Comparison of ENCODE assay signal across 8 mouse cellular contexts in genomic region chr19:8722907-8723573, GRCm38 (mm10). TPM values are rescaled to one million over a fixed set of nuclear protein-coding genes. Genes with fewer than 3 reads are reported as not detected.
DNase-seq lines count a peak whose midpoint lies in the region; ATAC-seq and TF ChIP-seq lines count a peak whose summit lies in the region.

Slc3a2 (minus strand) TSS chr19:8723369.

- TF ChIP-seq CTCF in ES-Bruce4 (IDR thresholded peaks at IDR 0.05; ENCODE audit: low read depth, low read length), result no peak
- no peak for TF ChIP-seq CTCF in liver, postnatal 0 days (IDR thresholded peaks at IDR 0.05; ENCODE audit: low read depth)

- ATAC-seq in cerebellum, adult (ENCODE audit: insufficient number of reproducible peaks, low FRiP score, low TSS enrichment), result peak; percentile 91
- peak; percentile 97 for ATAC-seq in forebrain, embryonic 13.5 days
- ATAC-seq in liver, postnatal 0 days, result peak; percentile 97
- peak; percentile 95 for ATAC-seq in neural tube, embryonic 14.5 days (ENCODE audit: low read depth)

- no peaks in the 10 kb centered on the region for H3K9me3 ChIP-seq in ES-Bruce4 (replicated peaks; ENCODE audit: control insufficient read depth, insufficient read depth, low read length, poor library complexity, severe bottlenecking)
- H3K9me3 ChIP-seq in forebrain, embryonic 13.5 days (replicated peaks), result no peaks in the 10 kb centered on the region
- H3K9me3 ChIP-seq in liver, postnatal 0 days (ENCODE audit: low read length), result no peaks in the 10 kb centered on the region
- no peaks in the 10 kb centered on the region for H3K9me3 ChIP-seq in neural tube, embryonic 14.5 days (ENCODE audit: control insufficient read depth, low read length)

- peak; percentile 42; the same call in 1 of the 2 replicates for TF ChIP-seq EP300 in ES-Bruce4 (IDR thresholded peaks at IDR 0.05; ENCODE audit: insufficient read depth, low read depth, low read length)
- peak; percentile 64; the same call in 1 of the 2 replicates for TF ChIP-seq EP300 in liver, postnatal 0 days (IDR thresholded peaks at IDR 0.05; ENCODE audit: low read depth)

- H3K4me1 ChIP-seq in ES-Bruce4 (ENCODE audit: control insufficient read depth, insufficient read depth, low read length), result no peaks in the 10 kb centered on the region
- peaks cover 41% of the 10 kb centered on the region for H3K4me1 ChIP-seq in forebrain, embryonic 13.5 days
- H3K4me1 ChIP-seq in liver, postnatal 0 days (ENCODE audit: insufficient read depth), result peaks cover 22% of the 10 kb centered on the region
- peaks cover 27% of the 10 kb centered on the region for H3K4me1 ChIP-seq in neural tube, embryonic 14.5 days (ENCODE audit: control insufficient read depth, insufficient read depth, low read length)

- H3K9ac ChIP-seq in ES-Bruce4 (ENCODE audit: low read depth, poor library complexity, severe bottlenecking), result peak within 1 kb of the TSS; percentile 100
- H3K9ac ChIP-seq in forebrain, embryonic 13.5 days, result peak within 1 kb of the TSS; percentile 93
- H3K9ac ChIP-seq in liver, postnatal 0 days (replicated peaks), result peak within 1 kb of the TSS; percentile 72
- peak within 1 kb of the TSS; percentile 90 for H3K9ac ChIP-seq in neural tube, embryonic 14.5 days (replicated peaks; ENCODE audit: low read depth, low read length)

- peak within 1 kb of the TSS; percentile 88 for H3K4me2 ChIP-seq in forebrain, embryonic 13.5 days
- peak within 1 kb of the TSS; percentile 78 for H3K4me2 ChIP-seq in liver, postnatal 0 days (ENCODE audit: low read depth, low read length)
- H3K4me2 ChIP-seq in neural tube, embryonic 14.5 days (ENCODE audit: low read depth, low read length), result peak within 1 kb of the TSS; percentile 72

- DNase-seq in heart, postnatal 10 days, result peak; percentile 97
- DNase-seq in large intestine, adult 2 months (ENCODE audit: low read depth, low spot score), result peak; percentile 95
- DNase-seq in liver, postnatal 0 days, result peak; percentile 96
- DNase-seq in testis, postnatal 10 days (ENCODE audit: low spot score), result peak; percentile 92

- TF ChIP-seq POLR2A in ES-Bruce4 (IDR thresholded peaks at IDR 0.05; ENCODE audit: insufficient read depth, low read length), result peak; percentile 70

- intact Hi-C loops in heart, postnatal 10 days (cut with DNase I), result no loop called here

- H3K27me3 ChIP-seq in ES-Bruce4 (ENCODE audit: control insufficient read depth, insufficient read depth, low read length, poor library complexity, severe bottlenecking), result no peaks in the 10 kb centered on the region
- no peaks in the 10 kb centered on the region for H3K27me3 ChIP-seq in forebrain, embryonic 13.5 days
- H3K27me3 ChIP-seq in liver, postnatal 0 days (ENCODE audit: insufficient read depth, low read length), result no peaks in the 10 kb centered on the region
- H3K27me3 ChIP-seq in neural tube, embryonic 14.5 days (ENCODE audit: control insufficient read depth, insufficient read depth, low read length), result no peaks in the 10 kb centered on the region

- H3K27ac ChIP-seq in ES-Bruce4 (ENCODE audit: insufficient read depth, low read length), result peak within 1 kb of the TSS; percentile 94
- H3K27ac ChIP-seq in forebrain, embryonic 13.5 days, result peak within 1 kb of the TSS; percentile 95
- peak within 1 kb of the TSS; percentile 97 for H3K27ac ChIP-seq in liver, postnatal 0 days (ENCODE audit: low read depth)
- H3K27ac ChIP-seq in neural tube, embryonic 14.5 days (ENCODE audit: low read depth, low read length), result peak within 1 kb of the TSS; percentile 92

- peaks cover 36% of the 10 kb centered on the region for H3K36me3 ChIP-seq in ES-Bruce4 (ENCODE audit: control insufficient read depth, insufficient read depth, low read length, poor library complexity, severe bottlenecking)
- H3K36me3 ChIP-seq in forebrain, embryonic 13.5 days (ENCODE audit: poor library complexity, severe bottlenecking), result peaks cover 28% of the 10 kb centered on the region
- H3K36me3 ChIP-seq in liver, postnatal 0 days (replicated peaks; ENCODE audit: insufficient read depth, low read length), result peaks cover 27% of the 10 kb centered on the region
- H3K36me3 ChIP-seq in neural tube, embryonic 14.5 days (ENCODE audit: control insufficient read depth, insufficient read depth, low read length), result peaks cover 21% of the 10 kb centered on the region

- peak within 1 kb of the TSS; percentile 96 for H3K4me3 ChIP-seq in ES-Bruce4 (ENCODE audit: low read depth, low read length)
- peak within 1 kb of the TSS; percentile 68 for H3K4me3 ChIP-seq in forebrain, embryonic 13.5 days
- H3K4me3 ChIP-seq in liver, postnatal 0 days (ENCODE audit: low read depth, low read length), result peak within 1 kb of the TSS; percentile 74
- peak within 1 kb of the TSS; percentile 86 for H3K4me3 ChIP-seq in neural tube, embryonic 14.5 days (ENCODE audit: low read depth, low read length)

- under 1% methylated on average over 50 of the region's 50 CpGs for WGBS in forebrain, embryonic 13.5 days
- under 1% methylated on average over 50 of the region's 50 CpGs for WGBS in large intestine, adult 2 months
- WGBS in liver, postnatal 0 days (ENCODE audit: insufficient replicate concordance), result under 1% methylated on average over 50 of the region's 50 CpGs
- under 1% methylated on average over 50 of the region's 50 CpGs for WGBS in neural tube, embryonic 14.5 days

RNA-seq across cellular contexts. Expression of gene Slc3a2, which starts in this region (rescaled TPM):
- polyA plus RNA-seq in ES-Bruce4 (2011; ENCODE audit: insufficient read depth, insufficient read length, low read depth, missing spikeins), result 170 TPM in 2 replicates
- polyA plus RNA-seq in forebrain, embryonic 13.5 days (2015; fragmentation: Nextera tagmentation; extraction: Ambion mirVana), result 135 and 143 TPM in 2 replicates
- 10 to 100 TPM; 36.6 to 56.3 TPM for total RNA-seq in heart, postnatal 10 days (2021)
- 194 and 323 TPM in 2 replicates for polyA plus RNA-seq in large intestine, adult 2 months (2012; rRNA removed)
- 64.4 and 68.0 TPM in 2 replicates for polyA plus RNA-seq in liver, postnatal 0 days (2015; fragmentation: Nextera tagmentation; extraction: Ambion mirVana)
- polyA plus RNA-seq in neural tube, embryonic 14.5 days (2014; fragmentation: Nextera tagmentation; extraction: Ambion mirVana), result 145 and 163 TPM in 2 replicates

Comparison
In these comparisons a context has a peak if more than half of its experiments do, and no peak if none do; other contexts are left out.
1. Peak in every context shown above with its lines: DNase-seq, ATAC-seq, H3K4me3 ChIP-seq and H3K27ac ChIP-seq.